Mouse (Mus musculus) midbrain, embryonic 16.5 days (tissue): ENCODE data around the gene Phox2b. TPM values are rescaled to one million over a fixed set of nuclear protein-coding genes. Genes with fewer than 3 reads are reported as not detected.

Experiments used
- ATAC-seq: fragments of 200-750 bp; cut with Nextera tagmentation; 2 replicates; pipeline ENCODE4 v1.8.0; 2017; ENCODE audit warnings: moderate TSS enrichment
- H3K27ac ChIP-seq: fragments of 300-500 bp; sonication (generic); 2 replicates; pipeline ENCODE4 v1.5.1; 2014; ENCODE audit warnings: mild to moderate bottlenecking, low read length, mixed read lengths
- H3K27me3 ChIP-seq: fragments of 300-500 bp; sonication (generic); 2 replicates; pipeline ENCODE4 v1.6.1; 2014; ENCODE audit warnings: low read depth, low read length, mixed read lengths; ENCODE audit not compliant: control insufficient read depth, insufficient read depth
- H3K36me3 ChIP-seq: fragments of 300-500 bp; sonication (generic); 2 replicates; pipeline ENCODE4 v1.6.1; 2014; ENCODE audit warnings: mild to moderate bottlenecking, low read length, moderate library complexity, mixed read lengths; ENCODE audit not compliant: control insufficient read depth, insufficient read depth
- H3K4me1 ChIP-seq: fragments of 300-500 bp; sonication (generic); 2 replicates; pipeline ENCODE4 v1.6.1; 2014; ENCODE audit warnings: mild to moderate bottlenecking, low read length, mixed read lengths; ENCODE audit not compliant: control insufficient read depth, insufficient read depth
- H3K4me2 ChIP-seq: fragments of 300-500 bp; sonication (generic); 2 replicates; pipeline ENCODE4 v1.6.1; 2014; ENCODE audit warnings: mild to moderate bottlenecking, low read length, mixed read lengths
- H3K4me3 ChIP-seq: fragments of 300-500 bp; sonication (generic); 2 replicates; pipeline ENCODE4 v1.5.1; 2014; ENCODE audit warnings: low read depth, mild to moderate bottlenecking, low read length, moderate library complexity, mixed read lengths
- H3K9ac ChIP-seq: fragments of 300-500 bp; sonication (generic); 2 replicates; pipeline ENCODE4 v1.6.1; 2014; ENCODE audit warnings: low read depth, low read length, mixed read lengths
- H3K9me3 ChIP-seq: fragments of 300-500 bp; sonication (generic); replicated peaks from 2 replicates; pipeline ENCODE4 v1.6.1; 2014; ENCODE audit warnings: mild to moderate bottlenecking, low read length, mixed read lengths; ENCODE audit not compliant: control insufficient read depth, poor library complexity, severe bottlenecking
- WGBS: fragments of 180-500 bp; shearing (Covaris S2); extraction: QIAGEN DNeasy Blood & Tissue Kit; methylation state at CpG from one replicate; pipeline ENCODE4 v1.1.7; 2014; 5-methylcytosine and 5-hydroxymethylcytosine counted together
- polyA plus RNA-seq: library from polyadenylated mRNA; unstranded; fragments of >200 nt; fragmentation: Nextera tagmentation; extraction: Ambion mirVana; gene quantifications from 2 replicates; pipeline ENCODE4 v1.2.1, GENCODE M21; 2015

Phox2b gene
- polyA plus RNA-seq, 1 experiment from 2014 or later: 1.5 TPM

DNA sequence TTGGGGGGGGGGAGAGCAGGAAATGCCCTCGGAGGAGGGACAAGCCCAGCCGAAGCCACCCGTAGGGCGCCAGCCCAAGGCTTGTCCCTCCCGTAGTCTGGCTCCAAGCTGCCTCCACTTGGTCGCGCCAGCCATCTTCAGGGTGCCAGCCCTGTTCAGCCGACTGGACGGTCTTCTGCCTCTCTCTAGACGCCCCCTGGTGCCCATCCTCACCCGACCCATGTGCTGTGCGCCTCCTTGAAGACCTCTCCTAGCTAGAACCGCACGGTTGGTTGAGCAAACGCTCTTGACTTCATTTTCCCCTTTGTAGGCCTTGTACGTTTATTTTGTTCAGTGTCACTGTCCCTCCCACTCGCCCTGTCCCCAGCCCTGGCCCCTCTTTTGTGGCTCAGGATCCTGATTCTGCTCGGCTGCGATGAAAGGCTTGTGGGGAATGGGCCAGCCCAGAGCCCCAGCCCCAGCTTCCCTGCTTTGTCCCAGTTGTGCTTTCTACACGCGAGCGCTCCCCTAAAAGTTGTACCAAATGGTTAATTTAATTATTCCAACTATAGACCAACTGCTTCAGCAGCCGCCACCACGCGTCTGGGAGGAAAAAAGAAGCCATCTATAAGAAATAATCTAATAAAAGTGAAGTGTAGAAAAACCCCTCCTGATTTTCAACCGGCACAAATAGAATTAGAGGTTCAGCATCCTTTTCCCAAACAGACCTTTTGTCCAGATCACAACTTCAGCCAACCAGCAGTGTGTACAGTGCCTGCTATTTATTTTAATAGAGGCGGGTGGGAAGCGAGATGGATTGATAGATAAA, 2.9 kb upstream of the Phox2b start:
- H3K27me3 ChIP-seq: peaks cover 70% of the 10 kb centered on the region
- H3K27ac ChIP-seq: no peak overlapping the region
- 1% methylated on average over 27 of the region's 28 CpGs for WGBS
- peak; percentile 66; the same call in 1 of the 2 replicates for ATAC-seq
- H3K4me3 ChIP-seq: no peak overlapping the region
- H3K9ac ChIP-seq: no peak overlapping the region
- H3K9me3 ChIP-seq: no peaks in the 10 kb centered on the region
- H3K4me1 ChIP-seq: no peaks in the 10 kb centered on the region
- H3K4me2 ChIP-seq: no peak overlapping the region
- no peaks in the 10 kb centered on the region for H3K36me3 ChIP-seq

DNA sequence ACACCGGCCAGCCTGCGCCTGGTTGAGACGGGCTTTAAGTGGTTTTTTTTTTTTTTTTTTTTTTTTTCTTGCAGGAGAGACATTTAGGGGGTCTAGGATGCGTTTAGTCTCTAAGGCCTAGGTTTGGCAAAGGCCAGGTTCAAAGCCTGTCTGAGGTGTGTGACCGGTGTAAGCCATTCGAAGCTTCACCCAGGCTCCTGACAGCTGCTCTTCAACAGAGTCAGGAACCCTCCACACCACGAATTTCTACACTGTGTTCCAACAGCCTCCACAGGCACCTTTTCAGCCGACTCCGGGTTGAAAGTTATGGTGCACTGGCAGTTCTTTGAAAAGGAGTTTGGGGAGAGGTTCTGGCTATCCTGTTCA, 2.3 kb upstream of the Phox2b start:
- H3K4me1 ChIP-seq: no peaks in the 10 kb centered on the region
- WGBS: under 1% methylated on average over 9 of the region's 9 CpGs
- H3K27me3 ChIP-seq: peaks cover 68% of the 10 kb centered on the region
- H3K9ac ChIP-seq: no peak overlapping the region
- no peaks in the 10 kb centered on the region for H3K36me3 ChIP-seq
- no peaks in the 10 kb centered on the region for H3K9me3 ChIP-seq
- no peak overlapping the region for H3K4me3 ChIP-seq
- no peak overlapping the region for H3K4me2 ChIP-seq
- no peak overlapping the region for H3K27ac ChIP-seq
- no peak for ATAC-seq

DNA sequence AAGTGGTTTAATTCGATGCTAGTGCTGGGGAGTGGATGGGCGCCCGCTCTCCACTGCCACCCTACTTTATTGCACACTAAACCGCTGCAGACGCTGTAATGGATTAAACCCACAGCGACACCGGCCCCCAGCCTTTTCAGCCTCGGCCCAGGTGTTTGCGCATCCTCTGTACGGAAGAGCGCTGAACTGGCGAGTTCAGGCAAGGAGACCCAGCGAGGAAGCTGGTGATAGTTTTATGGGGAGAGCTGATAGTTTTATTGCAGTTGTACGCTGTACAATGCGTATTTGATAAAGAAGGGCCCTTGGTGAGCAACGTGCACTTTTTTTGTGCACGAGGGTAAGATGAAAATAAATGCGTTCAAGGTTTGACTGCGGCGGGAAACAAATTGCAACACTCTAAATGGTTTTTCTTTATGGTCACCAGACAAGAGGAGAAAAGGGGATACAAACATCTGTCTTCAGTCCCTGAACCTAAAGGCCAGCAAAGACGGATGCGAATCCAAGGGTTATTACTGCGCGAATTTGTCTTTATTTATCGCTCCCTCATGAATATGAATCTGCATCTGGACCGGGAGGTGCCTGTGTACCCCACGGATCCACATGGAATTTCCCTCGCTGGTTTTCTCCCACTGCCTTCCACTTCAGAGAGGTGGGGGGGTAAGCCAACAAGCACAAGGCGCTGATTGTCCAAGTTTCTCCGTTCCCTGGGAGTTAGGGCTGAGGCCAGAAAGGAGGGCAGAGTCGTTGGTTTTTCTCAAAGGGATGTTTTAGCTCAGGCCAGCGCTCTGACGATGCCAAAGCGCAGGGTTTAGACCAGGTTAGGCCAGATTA, 1.7 kb upstream of the Phox2b start:
- WGBS: 2% methylated on average over 34 of the region's 34 CpGs
- Histone ChIP-seq H3K9ac (no peak overlapping the region), H3K27ac (no peak overlapping the region), H3K36me3 (no peaks in the 10 kb centered on the region), H3K4me1 (no peaks in the 10 kb centered on the region), H3K27me3 (peaks cover 68% of the 10 kb centered on the region), H3K9me3 (no peaks in the 10 kb centered on the region), H3K4me2 (no peak overlapping the region), H3K4me3 (no peak overlapping the region)
- ATAC-seq: no peak

DNA sequence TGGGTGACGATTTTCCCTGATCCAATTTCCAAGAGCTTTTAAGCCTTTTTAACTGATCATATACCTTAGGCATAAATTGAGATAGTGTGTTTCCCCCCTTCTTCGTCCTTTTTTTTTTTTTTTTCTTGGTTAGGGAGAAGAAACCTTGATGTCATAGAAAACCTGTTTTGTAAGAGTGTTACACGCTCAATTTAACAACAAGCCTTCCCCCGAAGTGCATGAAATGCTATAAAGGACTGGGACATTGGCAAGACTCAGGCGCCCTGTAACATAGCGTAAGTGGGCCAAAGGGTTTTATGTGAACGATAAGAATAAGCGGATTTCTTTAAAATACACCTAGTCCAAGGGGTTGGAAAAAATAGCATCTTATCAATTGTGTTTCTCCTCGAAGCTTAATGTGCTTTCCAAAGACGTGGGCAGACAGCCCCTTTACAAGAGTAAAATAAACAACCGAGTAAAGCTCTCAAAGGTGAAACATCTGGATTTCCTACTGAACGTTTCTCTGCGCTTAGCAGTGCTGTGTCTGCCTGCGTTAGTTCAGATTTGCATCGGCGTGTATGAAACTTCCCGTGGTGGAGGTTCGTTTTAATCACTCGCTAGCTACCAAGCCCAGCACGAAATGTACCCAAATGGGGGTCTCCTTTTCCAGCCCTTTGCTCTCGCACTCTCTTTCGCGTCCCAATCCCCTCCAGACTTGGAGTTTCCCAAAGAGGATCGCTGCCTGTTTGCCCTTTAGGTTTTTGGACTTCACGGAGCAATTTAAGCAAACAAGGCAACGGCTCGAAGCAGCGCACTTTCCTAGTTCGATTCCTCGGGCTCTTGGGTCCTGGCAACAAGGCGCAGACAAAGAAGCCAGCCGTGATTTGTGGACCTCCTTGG, 531 bp upstream of the Phox2b start:
- Histone ChIP-seq H3K4me2 (no peak overlapping the region), H3K9me3 (no peaks in the 10 kb centered on the region), H3K27me3 (peaks cover 62% of the 10 kb centered on the region), H3K27ac (no peak overlapping the region), H3K4me1 (no peaks in the 10 kb centered on the region), H3K36me3 (no peaks in the 10 kb centered on the region), H3K9ac (no peak overlapping the region), H3K4me3 (no peak overlapping the region)
- no peak for ATAC-seq
- 1% methylated on average over 32 of the region's 32 CpGs for WGBS

DNA sequence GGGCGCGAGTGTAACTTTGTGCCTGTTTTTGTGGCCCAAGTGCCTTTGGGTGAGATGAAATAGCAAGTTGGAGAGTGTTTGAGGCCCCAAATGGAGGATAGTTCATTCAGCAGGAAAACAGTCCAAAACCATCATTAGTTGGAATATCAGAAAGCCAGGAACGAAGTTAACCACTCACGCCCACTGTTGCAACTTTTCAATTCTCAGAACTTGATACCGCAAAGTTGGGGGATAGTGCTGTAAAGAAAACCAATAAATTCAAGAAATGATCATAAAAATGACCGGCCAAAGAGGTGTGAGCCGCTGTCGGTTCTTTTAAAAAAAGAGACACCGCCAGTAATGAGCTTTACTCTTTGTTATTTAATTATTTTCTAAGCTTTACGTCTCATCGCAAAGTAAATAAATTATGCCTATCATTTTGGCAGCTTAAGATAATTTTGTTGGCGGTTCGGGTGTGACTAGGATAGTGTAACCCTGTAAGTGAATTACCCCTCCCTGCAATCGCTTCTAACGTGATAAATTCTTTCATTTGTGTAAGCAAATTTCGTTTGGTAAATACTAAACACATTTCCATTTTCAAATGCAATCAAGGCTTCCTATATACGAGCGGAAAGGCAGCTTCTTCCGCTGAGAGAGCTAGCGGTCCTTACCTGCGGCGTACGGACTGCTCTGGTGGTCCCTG, 909 bp downstream of the Phox2b start:
- no peak for ATAC-seq
- WGBS: 2% methylated on average over 23 of the region's 23 CpGs

DNA sequence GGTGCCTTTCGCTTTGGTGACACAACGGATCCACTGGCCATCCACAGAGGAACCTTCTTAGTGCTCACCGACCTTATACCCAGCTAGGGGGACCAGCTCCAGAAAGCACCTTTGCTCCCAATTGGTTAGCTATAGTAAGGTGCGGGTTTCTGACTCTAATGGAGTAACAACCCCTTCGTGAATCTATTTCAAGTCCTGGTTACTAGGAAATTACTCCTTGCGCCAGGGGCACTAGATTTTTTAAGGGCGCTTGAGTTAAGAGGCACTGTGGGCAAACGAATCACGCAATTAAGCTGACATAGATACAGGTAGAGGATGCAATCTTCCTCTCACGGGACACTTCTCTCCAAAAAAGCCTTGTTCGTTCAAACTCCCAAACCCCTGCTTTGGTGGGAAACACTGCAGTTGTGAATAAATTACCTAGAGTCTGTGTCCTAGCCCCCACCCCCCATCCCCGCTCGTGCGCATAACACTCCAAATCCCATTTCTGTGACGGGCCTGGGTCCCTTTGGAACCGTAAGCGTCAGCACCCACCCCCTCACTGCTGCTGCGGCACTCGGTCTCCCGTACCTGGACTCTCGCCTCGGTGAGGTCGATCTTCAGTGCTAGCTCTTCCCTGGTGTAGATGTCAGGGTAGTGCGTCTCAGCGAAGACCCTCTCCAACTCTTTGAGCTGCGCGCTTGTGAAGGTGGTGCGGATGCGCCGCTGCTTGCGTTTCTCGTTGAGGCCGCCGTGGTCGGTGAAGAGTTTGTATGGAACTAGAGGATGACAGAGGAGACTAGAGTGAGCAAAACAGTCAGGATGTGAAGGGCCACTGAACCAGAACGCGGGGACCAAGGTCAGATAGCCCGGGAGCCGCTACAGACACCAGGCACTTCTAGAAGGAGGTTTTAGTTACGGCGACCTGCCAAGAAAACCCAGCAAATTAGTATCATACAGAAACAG, 1.7 kb downstream of the Phox2b start:
- Histone ChIP-seq H3K27ac (no peak overlapping the region), H3K27me3 (peaks cover 57% of the 10 kb centered on the region), H3K4me2 (no peak overlapping the region), H3K9ac (no peak overlapping the region), H3K4me1 (no peaks in the 10 kb centered on the region), H3K4me3 (no peak overlapping the region), H3K36me3 (no peaks in the 10 kb centered on the region), H3K9me3 (no peaks in the 10 kb centered on the region)
- under 1% methylated on average over 41 of the region's 41 CpGs for WGBS
- no peak for ATAC-seq

More for the DNA sequence above, 909 bp downstream of the Phox2b start:
- H3K36me3 ChIP-seq: no peaks in the 10 kb centered on the region
- H3K9me3 ChIP-seq: no peaks in the 10 kb centered on the region
- H3K27me3 ChIP-seq: peaks cover 60% of the 10 kb centered on the region
- H3K9ac ChIP-seq: no peak overlapping the region
- H3K4me2 ChIP-seq: no peak overlapping the region
- no peak overlapping the region for H3K27ac ChIP-seq
- H3K4me1 ChIP-seq: no peaks in the 10 kb centered on the region
- H3K4me3 ChIP-seq: no peak overlapping the region

DNA sequence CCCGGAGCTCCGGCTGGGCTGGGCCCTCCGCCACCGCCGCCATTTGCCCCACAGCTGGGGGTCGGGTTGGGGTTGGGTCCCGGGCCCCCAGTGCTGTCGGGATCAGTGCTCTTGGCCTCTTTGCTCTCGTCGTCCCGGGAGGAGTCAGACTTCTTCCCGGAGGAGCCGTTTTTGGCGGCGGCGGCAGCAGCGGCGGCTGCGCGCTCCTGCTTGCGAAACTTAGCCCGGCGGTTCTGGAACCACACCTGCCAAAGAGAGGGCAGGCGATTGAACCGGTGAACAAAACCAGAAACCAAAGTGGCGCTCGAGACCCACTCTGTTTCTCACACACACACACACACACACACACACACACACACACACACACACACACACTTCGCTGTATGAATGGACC, 2.7 kb downstream of the Phox2b start:
- Histone ChIP-seq H3K27ac (no peak overlapping the region), H3K9me3 (no peaks in the 10 kb centered on the region), H3K4me3 (peak overlapping the region; percentile 10; the same call in 1 of the 2 replicates), H3K4me1 (no peaks in the 10 kb centered on the region), H3K27me3 (peaks cover 57% of the 10 kb centered on the region), H3K4me2 (peak overlapping the region; percentile 10; the same call in 1 of the 2 replicates), H3K9ac (no peak overlapping the region), H3K36me3 (no peaks in the 10 kb centered on the region)
- no peak for ATAC-seq
- under 1% methylated on average over 24 of the region's 28 CpGs for WGBS
